14 mouse cellular contexts compared by ENCODE assay signal in the genomic region with DNA sequence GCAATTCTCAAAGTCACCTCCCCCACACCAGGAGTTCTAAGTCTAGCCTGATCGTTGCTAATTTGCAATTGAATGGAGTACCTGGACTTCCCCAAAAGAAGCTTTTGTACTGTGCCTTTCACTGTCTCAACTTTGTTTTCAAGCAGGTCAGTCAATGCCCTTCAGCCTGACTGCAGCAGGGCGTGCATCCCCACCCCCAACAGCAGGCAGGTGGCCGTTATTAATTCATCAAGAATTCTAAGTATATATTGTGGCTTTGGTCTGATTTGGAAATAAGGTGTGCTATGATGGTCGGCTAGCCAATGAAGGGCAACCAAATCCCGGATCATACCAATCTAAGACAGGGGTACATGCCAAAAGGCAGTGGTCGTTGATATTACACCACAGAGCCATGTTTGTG. TPM values are rescaled to one million over a fixed set of nuclear protein-coding genes. Genes with fewer than 3 reads are reported as not detected.
"Had no signal": no experiment of that assay in that cellular context is flagged by ENCODE, and none has a peak within 500 bp of the region (broad histone marks: within the 10 kb centered on the region; RNA-seq: fewer than 3 reads in every experiment).

No protein-coding gene starts in this region.

RNA-seq across cellular contexts. Expression of gene Gm4756, which starts 38.3 kb away (rescaled TPM):
- polyA plus RNA-seq: liver, embryonic 16.5 days; lung, embryonic 14.5 days; lung, embryonic 16.5 days; midbrain, embryonic 12.5 days; midbrain, embryonic 14.5 days; midbrain, embryonic 16.5 days; myocyte; neural tube, embryonic 11.5 days; neural tube, embryonic 13.5 days; neural tube, embryonic 15.5 days; small intestine, adult 2 months; stomach, embryonic 14.5 days; stomach, embryonic 16.5 days; thymus, postnatal 0 days had no signal
